Mouse (Mus musculus) cerebellum, postnatal 10 days (tissue): ENCODE measurements at regions not wholly inside any gene's neighbourhood (a gene's known extent, or its start where the extent isn't known, plus 50 kb on each side); places are given as distances from the start of the nearest gene placed in this dataset.

Experiments
- DNase-seq, 2 experiments: peaks; one replicate each; pipeline ENCODE4 v3.0.0; 2021; ENCODE audit warnings: mixed read lengths in 2 of 2

DNA sequence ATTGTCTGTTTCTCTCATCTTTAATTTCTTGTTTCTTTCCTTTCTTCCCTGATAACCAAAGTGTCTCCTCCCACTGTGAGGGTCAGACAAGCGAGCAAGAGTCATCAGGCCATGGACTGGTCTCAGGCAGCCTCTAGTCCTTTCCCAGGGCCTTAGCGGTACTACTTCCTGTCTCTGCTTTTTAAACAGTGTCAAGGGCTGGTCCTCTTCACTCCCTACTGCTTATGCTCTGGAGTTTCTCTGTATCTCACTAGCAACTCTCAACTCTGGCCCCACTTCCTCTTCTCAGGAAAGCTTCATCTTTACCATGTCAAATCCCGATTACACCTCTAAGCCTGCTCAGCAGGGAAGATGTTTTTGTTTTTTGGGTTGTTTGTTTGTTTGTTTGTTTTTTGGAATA, 124.1 kb downstream of the Pten start:
- DNase-seq, result no peak

GRCm38 (mm10) chr19:32884279-32884678, 127.0 kb downstream of the Pten start:
- DNase-seq, result no peak

- peak; percentile 13 to 20 for DNase-seq
Measured at GRCm38 (mm10) chr19:32885481-32886131, 128.3 kb downstream of the Pten start.

DNA sequence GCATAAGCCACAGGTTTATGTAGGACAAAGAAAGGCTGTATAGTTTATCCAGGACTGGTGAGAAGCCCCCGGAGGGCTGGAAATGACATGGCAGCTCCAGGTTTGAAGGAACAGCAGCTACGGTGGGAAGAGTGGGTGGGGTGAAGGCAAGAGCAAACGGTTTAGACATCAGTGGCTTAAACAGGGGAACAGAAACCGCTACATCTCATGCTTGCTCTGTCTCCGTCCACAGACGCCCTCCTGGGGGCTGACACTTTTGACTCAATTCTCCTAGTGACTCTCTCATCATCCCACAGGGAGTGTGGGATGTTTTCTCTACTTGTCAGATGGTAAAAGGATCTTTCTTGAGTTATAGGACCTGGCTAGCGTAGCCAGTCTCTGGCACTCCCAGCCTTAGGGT, 129.9 kb downstream of the Pten start:
- no peak for DNase-seq

- no peak for DNase-seq
Measured at GRCm38 (mm10) chr19:32888616-32889305, 131.5 kb downstream of the Pten start.

- DNase-seq, result no peak
Measured at GRCm38 (mm10) chr19:32890801-32891200, 133.5 kb downstream of the Pten start.

DNA sequence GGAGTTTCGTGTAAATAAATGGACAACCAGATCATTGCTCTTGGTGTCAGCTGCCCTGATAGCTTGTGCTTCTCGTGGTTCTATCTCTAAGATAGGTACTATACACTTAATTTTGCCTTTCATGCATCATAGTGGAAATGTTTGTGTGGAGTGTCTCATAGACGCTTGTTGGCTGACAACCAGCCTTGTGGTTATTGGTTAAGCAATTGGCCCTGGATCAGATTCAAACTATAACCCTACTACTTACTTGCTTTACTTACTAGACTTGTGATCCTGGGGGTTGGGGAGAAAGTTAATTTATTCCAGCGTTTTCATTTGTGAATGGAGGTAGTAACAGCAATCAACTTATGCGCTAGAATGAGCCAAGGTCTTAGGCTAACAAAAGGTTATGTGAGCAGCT, 135.2 kb downstream of the Pten start:
- DNase-seq, result no peak

DNA sequence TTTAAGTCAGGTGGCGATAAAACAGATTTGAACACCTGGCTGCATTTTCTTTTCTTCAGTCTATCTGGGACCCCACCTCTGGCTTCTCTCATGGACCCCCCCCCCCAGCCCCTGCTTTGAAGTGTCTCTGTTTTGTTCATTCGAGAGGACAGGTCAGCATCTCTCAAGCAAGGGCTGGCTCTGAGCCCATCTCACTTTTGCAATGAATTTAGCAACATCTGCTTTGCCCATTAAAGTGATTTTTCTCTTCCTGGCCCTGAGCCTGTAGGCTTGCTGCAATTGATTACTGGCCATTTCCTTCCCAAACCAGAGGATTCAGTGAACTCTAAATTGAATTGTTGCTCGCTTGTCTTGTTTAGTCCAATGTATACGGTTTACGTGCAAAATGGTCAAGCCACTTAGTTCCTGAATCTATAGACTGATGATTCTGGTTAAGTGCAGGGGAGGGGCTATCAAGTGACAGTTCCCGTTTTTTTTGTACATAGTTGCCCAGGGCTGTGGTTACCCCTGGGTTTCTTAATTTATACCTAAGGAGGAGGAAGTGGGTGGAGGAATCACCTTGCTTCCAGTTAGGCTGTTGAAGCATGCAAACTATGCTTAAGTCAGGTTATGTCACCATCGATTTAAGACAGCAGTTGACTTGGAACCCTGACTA, 146.3 kb downstream of the Pten start:
- no peak for DNase-seq

DNA sequence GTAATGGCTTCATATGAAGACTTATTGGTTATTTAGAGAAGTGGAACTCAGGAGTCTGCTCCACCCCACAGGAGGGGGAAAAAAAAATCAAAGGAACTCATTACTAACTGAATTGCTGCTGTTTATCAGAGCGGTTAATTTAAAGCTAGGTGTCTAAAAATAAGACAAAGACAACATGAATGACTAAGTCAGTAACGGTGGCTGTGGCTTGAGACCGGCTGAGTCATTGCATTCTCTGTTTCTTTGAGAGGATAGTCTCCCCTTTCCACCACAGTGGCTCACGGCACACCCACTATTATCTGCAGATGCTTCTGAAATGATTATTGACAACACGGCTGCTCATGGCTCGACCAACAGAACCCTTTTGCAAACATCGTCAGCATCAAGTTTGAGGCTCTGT, 147.2 kb downstream of the Pten start:
- DNase-seq, result no peak

- DNase-seq, result no peak
Measured at GRCm38 (mm10) chr19:32905901-32906431, 148.7 kb downstream of the Pten start.

DNA sequence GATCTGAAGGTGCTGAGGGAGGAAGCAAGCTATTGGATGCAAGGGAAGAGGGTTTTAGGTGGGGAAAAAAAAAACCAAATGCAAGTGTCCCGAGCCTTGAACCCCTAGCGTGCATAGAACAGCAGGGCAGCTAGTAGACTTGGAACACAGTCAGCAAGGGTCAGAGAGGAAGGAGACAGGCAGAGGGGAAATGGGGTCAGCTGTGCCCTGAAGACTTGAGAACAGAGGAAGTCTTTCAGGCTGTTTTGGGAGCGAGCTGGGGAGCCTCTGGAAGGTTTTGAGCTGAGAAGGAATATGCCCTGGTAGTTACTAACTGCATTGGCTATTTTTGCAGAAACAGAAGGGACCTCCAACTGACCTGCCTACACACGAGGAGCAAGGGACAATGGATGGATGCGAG, 149.5 kb downstream of the Pten start:
- DNase-seq, result peak in 1 of 2 experiments; percentile 8

GRCm38 (mm10) chr19:32910050-32910462, 152.8 kb downstream of the Pten start:
- DNase-seq, result peak; percentile 17 to 35

DNA sequence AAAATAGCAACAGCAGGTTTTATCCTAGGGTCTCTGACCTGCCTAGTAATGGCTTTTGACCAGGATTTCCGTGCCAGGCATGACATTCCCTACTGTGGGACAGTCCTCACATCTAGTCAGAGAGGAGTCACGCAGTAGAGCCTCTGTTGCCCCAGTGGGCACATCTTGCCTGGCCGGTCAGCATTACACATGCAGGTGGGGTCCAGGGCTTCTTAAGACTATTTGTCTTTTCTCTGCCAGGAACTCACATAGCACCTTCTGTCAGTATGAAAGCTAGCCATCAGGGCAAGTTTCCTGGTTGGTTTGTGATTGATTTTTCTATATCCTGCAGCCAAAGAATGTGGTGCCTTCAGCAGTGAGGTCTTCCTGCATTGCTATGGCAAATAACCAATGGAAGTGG, 155.0 kb downstream of the Pten start:
- peak; percentile 73 to 82 for DNase-seq

- DNase-seq, result no peak
Measured at GRCm38 (mm10) chr19:32916507-32917280, 159.4 kb downstream of the Pten start.

DNA sequence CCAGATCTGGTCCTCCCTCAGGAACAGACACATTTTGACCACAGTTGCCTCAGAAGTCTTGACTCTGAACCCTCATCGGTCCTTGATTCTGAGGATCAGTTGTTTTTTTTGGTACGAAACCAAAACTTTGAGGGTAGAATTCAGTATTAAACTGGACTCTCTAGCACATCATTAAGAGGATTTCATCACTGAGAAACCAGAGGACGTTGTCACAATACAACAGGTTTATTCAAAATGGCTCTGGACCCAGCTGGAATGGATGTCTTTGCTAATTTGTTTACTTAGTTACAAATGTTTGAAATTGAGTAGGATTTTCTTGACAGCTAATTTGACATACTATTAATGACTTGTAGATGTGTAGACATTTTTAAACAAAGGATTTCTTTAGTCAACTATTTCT, 163.7 kb downstream of the Pten start:
- no peak for DNase-seq

- DNase-seq, result no peak
Measured at GRCm38 (mm10) chr19:32923911-32924310, 166.6 kb downstream of the Pten start.

GRCm38 (mm10) chr19:32925628-32926505, 168.6 kb downstream of the Pten start:
- no peak for DNase-seq

- no peak for DNase-seq
Measured at GRCm38 (mm10) chr19:32926571-32926970, 169.3 kb downstream of the Pten start.

DNA sequence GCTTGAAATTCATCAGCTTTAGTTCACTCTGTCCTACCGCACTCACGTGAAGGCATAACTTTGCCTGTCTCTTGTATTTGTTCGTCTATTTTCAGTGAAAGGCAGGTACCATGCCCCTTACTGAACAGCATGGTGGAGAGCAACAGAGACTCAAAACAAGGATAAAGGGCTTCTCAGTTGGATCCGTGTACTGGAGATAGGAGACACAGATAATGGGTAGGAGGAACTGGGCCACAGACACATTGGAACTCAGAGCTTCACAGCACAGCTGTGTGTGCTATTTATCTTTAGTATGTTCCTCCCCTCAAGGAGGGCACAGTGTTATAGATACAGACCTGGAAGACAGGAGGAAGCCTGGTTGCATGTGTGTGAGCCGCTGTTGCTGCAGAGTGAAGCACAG, 176.4 kb downstream of the Pten start:
- no peak for DNase-seq

DNA sequence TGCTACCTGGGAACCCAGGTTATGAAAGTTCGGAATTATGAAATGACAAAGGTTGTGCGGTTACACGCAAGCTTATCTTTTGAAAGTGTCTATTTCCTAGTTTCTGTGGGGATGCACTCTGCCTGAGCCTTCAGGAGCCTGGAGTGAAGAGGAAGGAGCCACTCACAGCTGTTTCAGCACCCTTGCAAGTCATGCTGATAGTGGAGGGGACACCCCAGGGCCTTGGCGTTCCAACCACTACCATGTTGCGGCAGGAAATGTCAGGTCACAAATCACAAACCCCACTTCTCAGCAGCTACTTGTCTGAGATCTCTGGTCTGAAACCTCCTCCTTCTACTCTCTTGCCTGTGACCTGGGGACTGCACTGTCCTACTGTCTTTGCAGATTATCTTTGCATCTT, 178.3 kb downstream of the Pten start:
- DNase-seq, result no peak

DNA sequence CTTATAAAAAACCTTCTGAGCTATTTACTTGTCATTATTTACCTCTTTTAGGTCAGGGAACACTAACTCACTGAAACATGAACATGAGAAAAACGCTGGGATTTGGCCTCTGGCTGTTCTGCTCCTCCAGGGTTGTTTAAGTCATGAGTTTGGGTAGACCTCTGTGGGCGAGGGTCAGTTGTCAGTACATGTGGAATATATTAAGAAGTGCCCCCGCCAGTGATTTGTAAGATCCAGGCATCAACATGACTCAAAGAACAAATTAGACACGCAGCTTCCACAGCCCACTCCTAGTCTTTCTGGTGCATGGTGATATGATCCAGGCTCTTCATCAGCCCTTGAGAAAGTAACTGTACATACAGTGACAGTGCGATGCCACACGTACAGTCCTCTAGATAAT, 180.3 kb downstream of the Pten start:
- DNase-seq, result no peak

DNA sequence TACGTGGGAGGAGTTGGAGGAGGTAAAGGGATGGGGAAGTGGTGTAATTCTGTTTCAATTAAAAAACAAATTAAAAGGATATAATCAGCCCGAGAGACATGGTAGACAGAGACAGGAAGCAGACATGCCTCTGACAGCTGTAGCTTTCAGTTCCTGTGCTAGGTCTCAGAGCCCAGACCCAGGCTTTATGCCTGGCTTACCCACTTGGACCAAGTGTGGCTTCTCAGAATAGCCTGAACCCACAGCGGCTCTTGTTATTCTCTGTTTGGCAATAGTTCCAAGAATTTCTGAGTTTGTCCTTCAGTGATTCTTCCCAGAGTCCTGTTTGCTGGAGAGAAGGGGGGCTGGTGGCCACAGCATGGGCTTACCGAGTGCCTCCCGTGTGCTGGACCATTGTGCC, 182.4 kb downstream of the Pten start:
- no peak for DNase-seq
